Mouse (Mus musculus): Measurements from ENCODE around the gene Pik3c2a.

DNA sequence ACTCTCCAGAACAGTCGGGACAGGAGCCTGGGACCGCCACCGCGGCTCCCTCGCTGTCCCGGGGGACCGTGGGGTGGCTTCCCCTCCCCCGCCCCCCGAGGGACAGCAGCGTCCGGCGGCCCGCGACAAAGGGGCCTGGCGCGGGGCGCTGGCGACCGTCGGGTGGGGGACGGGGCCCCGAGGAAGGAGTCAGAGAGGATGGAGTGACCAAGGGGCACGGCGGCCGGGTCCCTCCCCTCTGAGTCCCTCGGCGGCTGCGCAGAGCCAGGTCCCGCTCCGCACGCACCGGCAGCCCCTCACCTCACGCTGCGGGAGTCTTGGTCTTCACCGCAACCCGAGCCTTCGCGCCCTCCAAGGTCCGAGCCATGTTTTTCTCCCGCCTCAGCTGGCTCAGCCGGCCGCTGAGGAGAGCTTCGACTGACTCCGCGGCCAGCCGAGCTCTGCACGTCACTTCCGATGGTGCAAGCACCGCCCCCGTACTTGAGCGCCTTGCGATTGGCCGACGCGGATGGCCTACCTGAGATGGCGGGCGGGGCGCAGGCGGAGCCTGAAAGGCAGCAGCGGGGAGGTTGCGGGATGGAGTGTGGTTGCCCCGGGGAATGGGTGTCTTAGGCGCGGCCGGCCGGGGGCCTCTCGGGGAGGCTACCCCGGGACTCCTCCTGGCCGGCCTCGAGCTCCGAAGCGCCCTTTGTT is at the start of gene Pik3c2a:
- no peak for TF ChIP-seq CTCF (IDR thresholded peaks at IDR 0.05)
- no peak; the same call in 1 of the 2 replicates for TF ChIP-seq EP300 (IDR thresholded peaks at IDR 0.05; ENCODE audit: insufficient read depth, low read depth, low read length)
